Comparison of ENCODE assay signal across 18 mouse cellular contexts in the genomic region with DNA sequence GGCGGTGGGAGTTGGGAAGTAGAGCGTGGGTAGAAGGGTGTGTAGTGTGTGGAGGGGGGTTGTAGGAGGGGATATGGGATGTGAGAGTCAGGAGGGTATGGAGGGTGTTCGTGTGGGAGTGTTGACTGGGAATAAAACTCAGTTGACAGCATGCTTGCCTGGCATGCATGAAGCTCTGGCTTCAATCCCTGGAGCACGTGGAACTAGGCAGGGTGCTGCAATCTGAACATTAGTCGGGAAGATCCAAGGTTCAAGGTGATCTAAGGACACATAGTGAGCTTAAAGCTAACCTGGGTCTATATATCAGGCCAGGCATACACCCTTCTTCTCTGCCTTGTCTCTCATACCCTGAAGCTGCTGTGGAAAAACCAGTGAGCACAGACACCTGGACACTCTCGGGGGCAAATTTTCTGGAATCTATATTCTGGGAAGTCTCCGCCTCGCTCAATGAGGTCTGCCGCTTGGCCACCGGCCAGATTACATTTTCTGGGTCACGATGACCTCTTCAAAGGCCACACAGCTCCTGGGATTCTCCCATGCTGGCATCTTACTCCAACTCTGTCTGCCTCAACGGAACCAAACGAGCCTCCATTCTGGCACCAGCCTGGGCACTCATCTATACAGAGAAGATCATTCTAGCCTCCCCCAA. TPM values are rescaled to one million over a fixed set of nuclear protein-coding genes. Genes with fewer than 3 reads are reported as not detected.
DNase-seq lines count a peak whose midpoint lies in the region; TF ChIP-seq lines count a peak whose summit lies in the region.
"Had no signal": no experiment of that assay in that cellular context is flagged by ENCODE, and none has a peak within 500 bp of the region (broad histone marks: within the 10 kb centered on the region; RNA-seq: fewer than 3 reads in every experiment).

No protein-coding gene starts in this region.

- no peak for TF ChIP-seq POLR2A in liver, adult 2 months (IDR thresholded peaks at IDR 0.05; ENCODE audit: extremely low read depth, insufficient read depth, low read length)

- no peak overlapping the region for H3K4me3 ChIP-seq in liver, adult 2 months (ENCODE audit: insufficient read depth, low read depth, low read length)
- H3K4me3 ChIP-seq: embryonic facial prominence, embryonic 10.5 days; erythroblast, embryonic 14.5 days; hindbrain, embryonic 13.5 days; midbrain, embryonic 13.5 days had no signal

- peak overlapping the region; percentile 95 for H3K27ac ChIP-seq in liver, adult 2 months (replicated peaks; ENCODE audit: insufficient read depth, low read depth, low read length)
- H3K27ac ChIP-seq: embryonic facial prominence, embryonic 10.5 days; hindbrain, embryonic 13.5 days; macrophage; midbrain, embryonic 13.5 days had no signal

- peak; percentile 23 to 28 for DNase-seq in heart, adult 18-20 months
- no peak for DNase-seq in heart, adult 9 months (ENCODE audit: low spot score in 2 of 2)
- peak; percentile 97 for DNase-seq in liver, adult 2 months (ENCODE audit: extremely low read depth, low read depth, low spot score)
- DNase-seq in liver, result no peak
- DNase-seq in adrenal gland, adult 2 months, result peak; percentile 85
- DNase-seq in adrenal gland, postnatal 14 days, result peak; percentile 74
- DNase-seq in embryo, embryonic 9.5 days (ENCODE audit: extremely low spot score), result no peak
- DNase-seq: forebrain, postnatal 0 days; gastrocnemius, postnatal 14 days; kidney, postnatal 36 days; lung, embryonic 14.5 days; thymus, adult 2 months had no signal

- no peaks in the 10 kb centered on the region for H3K36me3 ChIP-seq in liver, adult 2 months (ENCODE audit: control insufficient read depth, insufficient read depth, low read length)
- H3K36me3 ChIP-seq: embryonic facial prominence, embryonic 10.5 days; G1E; hindbrain, embryonic 13.5 days; midbrain, embryonic 13.5 days had no signal

- no peak for TF ChIP-seq CTCF in liver, adult 2 months (IDR thresholded peaks at IDR 0.05; ENCODE audit: low read depth, low read length)

- peak overlapping the region; percentile 27; the same call in 1 of the 2 replicates for H3K9ac ChIP-seq in liver, adult 2 months (ENCODE audit: low read depth, low read length)
- H3K9ac ChIP-seq: forebrain, postnatal 0 days; hindbrain, embryonic 13.5 days; lung, embryonic 14.5 days; midbrain, embryonic 13.5 days had no signal

- H3K27me3 ChIP-seq in liver, adult 2 months (ENCODE audit: control insufficient read depth, insufficient read depth, low read length), result no peaks in the 10 kb centered on the region
- H3K27me3 ChIP-seq: hindbrain, embryonic 13.5 days; midbrain, embryonic 13.5 days had no signal

- 29% methylated on average over 13 of the region's 13 CpGs for WGBS in liver, adult 2 months

- H3K4me1 ChIP-seq in liver, adult 2 months (ENCODE audit: control insufficient read depth, insufficient read depth, low read length), result peaks cover 17% of the 10 kb centered on the region

- no peaks in the 10 kb centered on the region for H3K79me2 ChIP-seq in liver, adult 2 months (ENCODE audit: control insufficient read depth, insufficient read depth, low read length)

RNA-seq across cellular contexts. Expression of gene Tubg1, which starts 14.6 kb away (rescaled TPM):
- total RNA-seq in heart, adult 18-20 months (2021), result 10 to 100 TPM; 23.9 to 25.6 TPM
- 7.6 and 9.2 TPM in 2 replicates for total RNA-seq in liver, adult 2 months (2014; rRNA removed)
- polyA plus RNA-seq in liver, adult 2 months (2012; rRNA removed), result 11.9 and 17.6 TPM in 2 replicates
- total RNA-seq in adrenal gland, adult 2 months (2021), result 10 to 100 TPM; 42.9 to 43.0 TPM
- polyA plus RNA-seq in adrenal gland, adult 2 months (2012; rRNA removed), result 15.2 and 42.7 TPM in 2 replicates
- total RNA-seq in adrenal gland, postnatal 14 days (2021), result 45.9 and 48.6 TPM in 2 replicates

RNA-seq across cellular contexts. Expression of gene Retreg3, which starts 14.6 kb away (rescaled TPM):
- total RNA-seq in heart, adult 18-20 months (2021), result 10 to 100 TPM; 29.7 to 31.6 TPM
- total RNA-seq in liver, adult 2 months (2014; rRNA removed), result 46.2 and 46.3 TPM in 2 replicates
- polyA plus RNA-seq in liver, adult 2 months (2012; rRNA removed), result 61.2 and 61.5 TPM in 2 replicates
- 10 to 100 TPM; 50.7 to 50.9 TPM for total RNA-seq in adrenal gland, adult 2 months (2021)
- 41.7 and 46.9 TPM in 2 replicates for polyA plus RNA-seq in adrenal gland, adult 2 months (2012; rRNA removed)
- total RNA-seq in adrenal gland, postnatal 14 days (2021), result 53.7 and 56.0 TPM in 2 replicates

RNA-seq across cellular contexts. Expression of gene Tubg2, which starts 21.4 kb away (rescaled TPM):
- 1 to 10 TPM; 2.3 to 3.7 TPM for total RNA-seq in heart, adult 18-20 months (2021)
- total RNA-seq in liver, adult 2 months (2014; rRNA removed), result not detected in 2 replicates
- polyA plus RNA-seq in liver, adult 2 months (2012; rRNA removed), result 0.10 and 0.17 TPM in 2 replicates
- total RNA-seq in adrenal gland, adult 2 months (2021), result 1 to 10 TPM; 6.2 to 7.5 TPM
- polyA plus RNA-seq in adrenal gland, adult 2 months (2012; rRNA removed), result 5.5 and 6.0 TPM in 2 replicates
- total RNA-seq in adrenal gland, postnatal 14 days (2021), result 7.2 and 7.9 TPM in 2 replicates
- total RNA-seq: G1E had no signal
- polyA plus RNA-seq: erythroblast, embryonic 14.5 days; G1E had no signal

RNA-seq across cellular contexts. Expression of gene Cntnap1, which starts 36.0 kb away (rescaled TPM):
- 1 to 10 TPM; 1.1 to 1.9 TPM for total RNA-seq in heart, adult 18-20 months (2021)
- 0.40 and 0.46 TPM in 2 replicates for total RNA-seq in liver, adult 2 months (2014; rRNA removed)
- 0.87 and 0.88 TPM in 2 replicates for polyA plus RNA-seq in liver, adult 2 months (2012; rRNA removed)
- 1 to 10 TPM; 6.8 TPM for total RNA-seq in adrenal gland, adult 2 months (2021)
- 9.3 and 9.4 TPM in 2 replicates for polyA plus RNA-seq in adrenal gland, adult 2 months (2012; rRNA removed)
- total RNA-seq in adrenal gland, postnatal 14 days (2021), result 10.9 and 13.5 TPM in 2 replicates

RNA-seq across cellular contexts. Expression of gene Plekhh3, which starts 36.8 kb away (rescaled TPM):
- 10 to 100 TPM; 12.6 to 12.8 TPM for total RNA-seq in heart, adult 18-20 months (2021)
- total RNA-seq in liver, adult 2 months (2014; rRNA removed), result 3.9 and 4.0 TPM in 2 replicates
- 10.5 and 11.5 TPM in 2 replicates for polyA plus RNA-seq in liver, adult 2 months (2012; rRNA removed)
- 10 to 100 TPM; 19.4 to 39.7 TPM for total RNA-seq in adrenal gland, adult 2 months (2021)
- polyA plus RNA-seq in adrenal gland, adult 2 months (2012; rRNA removed), result 112 and 122 TPM in 2 replicates
- 30.5 and 32.7 TPM in 2 replicates for total RNA-seq in adrenal gland, postnatal 14 days (2021)

Comparison
In these comparisons a context has a peak if more than half of its experiments do, and no peak if none do; other contexts are left out.
1. DNase-seq: peak in heart, adult 18-20 months (2 of 2), liver, adult 2 months (single experiment), adrenal gland, adult 2 months (single experiment) and adrenal gland, postnatal 14 days (single experiment); none in heart, adult 9 months (0 of 2), liver (single experiment) and embryo, embryonic 9.5 days (single experiment).